In the genomic region with DNA sequence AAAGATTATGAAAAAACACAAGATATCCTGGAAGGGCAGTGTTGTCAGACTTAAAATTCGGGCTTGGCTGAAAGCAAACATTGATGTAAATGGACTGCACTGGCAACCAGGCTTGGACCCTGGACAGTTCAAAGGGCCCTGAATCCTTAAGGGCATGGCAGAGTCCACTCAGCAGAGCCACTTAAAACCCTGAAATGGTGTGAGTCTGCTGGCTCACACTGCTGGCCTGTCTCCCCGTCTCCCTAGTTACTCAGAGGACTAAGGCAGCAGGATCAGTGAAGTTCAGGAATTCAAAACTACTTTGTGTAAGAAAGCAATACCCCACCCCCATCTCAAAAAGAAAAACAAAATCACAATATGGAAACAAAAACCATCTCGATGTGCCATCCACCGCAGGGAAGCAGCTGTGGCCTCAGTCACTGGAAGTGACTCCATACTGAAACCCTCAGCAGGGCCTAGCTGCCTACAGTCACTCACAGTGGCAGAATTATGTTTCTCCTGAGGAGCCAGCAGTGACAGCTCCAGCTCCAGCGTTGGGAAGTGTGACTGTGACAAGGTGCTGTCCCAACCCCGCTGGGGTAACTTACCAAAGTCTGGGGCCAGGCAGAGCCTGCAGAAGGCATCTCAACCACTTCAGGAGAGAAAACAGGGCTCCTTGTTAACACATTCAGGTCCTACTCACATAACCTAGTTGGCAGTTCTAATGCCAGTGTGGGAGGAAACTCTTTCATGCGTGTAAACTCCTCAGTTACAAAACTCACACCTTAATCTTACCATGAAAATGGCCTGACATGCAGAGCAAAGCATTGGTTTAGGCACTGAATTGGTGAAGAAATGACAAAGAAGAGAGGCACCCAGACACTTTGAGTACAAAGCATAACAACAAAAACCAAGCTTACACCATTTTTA, we compare ENCODE assay signal across 13 mouse cellular contexts.
DNase-seq lines count a peak whose midpoint lies in the region; ATAC-seq and TF ChIP-seq lines count a peak whose summit lies in the region.
"Had no signal": no experiment of that assay in that cellular context is flagged by ENCODE, and none has a peak within 500 bp of the region (broad histone marks: within the 10 kb centered on the region; RNA-seq: fewer than 3 reads in every experiment).

No protein-coding gene starts in this region.

- no peak for TF ChIP-seq EP300 in lung, postnatal 0 days (IDR thresholded peaks at IDR 0.05)

- peak; percentile 87 for DNase-seq in heart, adult 11 months
- DNase-seq in heart, adult 18-20 months, result no peak
- no peak for DNase-seq in lung, postnatal 0 days (ENCODE audit: low spot score)
- DNase-seq in lung, postnatal 14 days, result no peak
- DNase-seq in cerebellum, postnatal 36 days, result no peak
- DNase-seq: liver, embryonic 13.5 days had no signal

- no peak for TF ChIP-seq CTCF in lung, postnatal 0 days (IDR thresholded peaks at IDR 0.05)

- no peak overlapping the region for H3K4me3 ChIP-seq in lung, postnatal 0 days (ENCODE audit: low read depth, low read length)
- H3K4me3 ChIP-seq in myocyte, result no peak overlapping the region
- no peak overlapping the region for H3K4me3 ChIP-seq in intestine, embryonic 16.5 days (ENCODE audit: low read length)
- H3K4me3 ChIP-seq: forebrain, embryonic 15.5 days; liver, embryonic 13.5 days; midbrain, embryonic 12.5 days; stomach, embryonic 15.5 days had no signal

- H3K9me3 ChIP-seq in lung, postnatal 0 days (ENCODE audit: low read length), result no peaks in the 10 kb centered on the region
- 0 out of 2 replicates have a peak, but pooled peaks cover 6% of the 10 kb centered on the region for H3K9me3 ChIP-seq in intestine, embryonic 16.5 days (ENCODE audit: control insufficient read depth, low read length)
- H3K9me3 ChIP-seq: forebrain, embryonic 15.5 days; liver, embryonic 13.5 days; stomach, embryonic 15.5 days had no signal

- no peaks in the 10 kb centered on the region for H3K4me1 ChIP-seq in lung, postnatal 0 days (ENCODE audit: insufficient read depth, low read depth, low read length)
- H3K4me1 ChIP-seq in intestine, embryonic 16.5 days (ENCODE audit: control insufficient read depth, insufficient read depth, low read length), result peaks cover 20% of the 10 kb centered on the region

- H3K36me3 ChIP-seq in lung, postnatal 0 days (ENCODE audit: insufficient read depth, low read length), result no peaks in the 10 kb centered on the region
- H3K36me3 ChIP-seq in myocyte (ENCODE audit: control insufficient read depth, insufficient read depth), result no peaks in the 10 kb centered on the region
- H3K36me3 ChIP-seq in intestine, embryonic 16.5 days (ENCODE audit: control insufficient read depth, insufficient read depth, low read length), result no peaks in the 10 kb centered on the region
- H3K36me3 ChIP-seq: forebrain, embryonic 15.5 days; liver, embryonic 13.5 days; midbrain, embryonic 12.5 days; stomach, embryonic 15.5 days had no signal

- H3K4me2 ChIP-seq in lung, postnatal 0 days (replicated peaks; ENCODE audit: low read depth, low read length), result no peak overlapping the region
- peak overlapping the region; percentile 59 for H3K4me2 ChIP-seq in myocyte (ENCODE audit: low read depth)
- no peak overlapping the region for H3K4me2 ChIP-seq in intestine, embryonic 16.5 days (ENCODE audit: low read depth, low read length)
- H3K4me2 ChIP-seq: forebrain, embryonic 15.5 days; liver, embryonic 13.5 days; midbrain, embryonic 12.5 days; stomach, embryonic 15.5 days had no signal

- no peak for ATAC-seq in lung, postnatal 0 days
- ATAC-seq in inflammation-experienced regulatory T-cells, adult 6 months, result peak; percentile 38
- ATAC-seq in intestine, embryonic 16.5 days, result no peak
- ATAC-seq: forebrain, embryonic 15.5 days; hindbrain, embryonic 16.5 days had no signal

- H3K79me2 ChIP-seq in myocyte (ENCODE audit: control insufficient read depth, insufficient read depth), result peaks cover 10% of the 10 kb centered on the region

- H3ac ChIP-seq in myocyte (ENCODE audit: control insufficient read depth, insufficient read length), result no peak overlapping the region

- TF ChIP-seq POLR2A in myocyte (IDR thresholded peaks at IDR 0.05; ENCODE audit: insufficient read length, low read depth), result no peak

- H3K27ac ChIP-seq in lung, postnatal 0 days (ENCODE audit: low read length), result 0 out of 2 replicates have a peak overlapping the region, but pooled peaks have one; percentile 3
- H3K27ac ChIP-seq in intestine, embryonic 16.5 days (ENCODE audit: low read length), result no peak overlapping the region
- H3K27ac ChIP-seq: forebrain, embryonic 15.5 days; liver, embryonic 13.5 days; midbrain, embryonic 12.5 days; stomach, embryonic 15.5 days had no signal

- H3K27me3 ChIP-seq in lung, postnatal 0 days (replicated peaks; ENCODE audit: insufficient read depth, low read length), result no peaks in the 10 kb centered on the region
- no peaks in the 10 kb centered on the region for H3K27me3 ChIP-seq in myocyte (ENCODE audit: control insufficient read depth, insufficient read depth, insufficient read length)
- H3K27me3 ChIP-seq in intestine, embryonic 16.5 days (replicated peaks; ENCODE audit: control insufficient read depth, insufficient read depth, low read length), result no peaks in the 10 kb centered on the region
- H3K27me3 ChIP-seq: forebrain, embryonic 15.5 days; liver, embryonic 13.5 days; midbrain, embryonic 12.5 days; stomach, embryonic 15.5 days had no signal

- WGBS in lung, postnatal 0 days, result 54% methylated on average over 7 of the region's 7 CpGs
- 55% methylated on average over 7 of the region's 7 CpGs for WGBS in intestine, embryonic 16.5 days

- no peak overlapping the region for H3K9ac ChIP-seq in lung, postnatal 0 days (replicated peaks; ENCODE audit: low read depth)
- no peak overlapping the region for H3K9ac ChIP-seq in intestine, embryonic 16.5 days (ENCODE audit: low read depth, low read length)
- H3K9ac ChIP-seq: forebrain, embryonic 15.5 days; liver, embryonic 13.5 days; midbrain, embryonic 12.5 days; stomach, embryonic 15.5 days had no signal

TF ChIP-seq in myocyte, 11 proteins besides CTCF, POLR2A, EP300 and RAD21:
- no peak for TF ChIP-seq E2F4 (IDR thresholded peaks at IDR 0.05; ENCODE audit: insufficient read depth)
- no peak for TF ChIP-seq MAX (IDR thresholded peaks at IDR 0.05; ENCODE audit: low read depth)
- TF ChIP-seq TCF3 (IDR thresholded peaks at IDR 0.05; ENCODE audit: insufficient read length, low read depth), result no peak
- TF ChIP-seq SRF (IDR thresholded peaks at IDR 0.05; ENCODE audit: control insufficient read depth, insufficient read length, low read depth), result no peak
- peak in 2 of 3 experiments; percentile 27 to 67 for TF ChIP-seq MYOD1 (IDR thresholded peaks at IDR 0.05; ENCODE audit: control insufficient read depth in 1 of 3, insufficient read length in 2 of 3, low read depth in 2 of 3)
- no peak for TF ChIP-seq USF1 (IDR thresholded peaks at IDR 0.05; ENCODE audit: low read depth)
- TF ChIP-seq POLR2AphosphoS2 (IDR thresholded peaks at IDR 0.05; ENCODE audit: insufficient read length, low read depth), result no peak
- peak in 1 of 3 experiments; percentile 59 for TF ChIP-seq MYOG (IDR thresholded peaks at IDR 0.05; ENCODE audit: control insufficient read depth in 1 of 3, insufficient read depth in 1 of 3, insufficient read length in 2 of 3, low read depth in 2 of 3)
- TF ChIP-seq CEBPB (IDR thresholded peaks at IDR 0.05; ENCODE audit: insufficient read depth, poor library complexity, severe bottlenecking), result no peak
- TF ChIP-seq REST (IDR thresholded peaks at IDR 0.05; ENCODE audit: insufficient read depth, insufficient read length), result no peak
